Mouse (Mus musculus) left cerebral cortex, adult 11 months (tissue): ENCODE data around the gene Cbr3.
"Not testable (repeated sequence)": the region's sequence is repeated elsewhere in the genome, so short reads cannot be mapped to it uniquely, and the experiment has no call there.

Experiments used
- DNase-seq: peaks from one replicate; pipeline ENCODE4 v3.0.0; 2022; ENCODE audit warnings: low spot score

The Cbr3 gene

GRCm38 (mm10) chr16:93682689-93683507, at the start of gene Cbr3:
Gene Cbr3, plus strand, starts transcription at chr16:93683215.
- peak; percentile 73 for DNase-seq

GRCm38 (mm10) chr16:93644006-93644405, 39.0 kb upstream of the Cbr3 start:
- DNase-seq = no peak

- DNase-seq = no peak
Observed at GRCm38 (mm10) chr16:93648441-93649183, 34.4 kb upstream of the Cbr3 start.

- DNase-seq = no peak
Observed at GRCm38 (mm10) chr16:93667976-93668375, 15.0 kb upstream of the Cbr3 start.

GRCm38 (mm10) chr16:93669521-93669920, 13.5 kb upstream of the Cbr3 start:
- DNase-seq = no peak

- not testable (repeated sequence) for DNase-seq
Observed at GRCm38 (mm10) chr16:93670466-93670865, 12.5 kb upstream of the Cbr3 start.

GRCm38 (mm10) chr16:93671064-93671463, 12.0 kb upstream of the Cbr3 start:
- DNase-seq = no peak

GRCm38 (mm10) chr16:93676376-93676775, 6.6 kb upstream of the Cbr3 start:
- no peak for DNase-seq

- no peak for DNase-seq
Observed at GRCm38 (mm10) chr16:93678206-93678605, 4.8 kb upstream of the Cbr3 start.

- no peak for DNase-seq
Observed at GRCm38 (mm10) chr16:93679165-93679564, 3.9 kb upstream of the Cbr3 start.

GRCm38 (mm10) chr16:93682156-93682688, 793 bp upstream of the Cbr3 start:
- DNase-seq = no peak

GRCm38 (mm10) chr16:93683508-93684236, 657 bp downstream of the Cbr3 start:
- DNase-seq = no peak

GRCm38 (mm10) chr16:93684441-93684840, 1.4 kb downstream of the Cbr3 start:
- DNase-seq = no peak

- not testable (repeated sequence) for DNase-seq
Observed at GRCm38 (mm10) chr16:93685783-93686182, 2.8 kb downstream of the Cbr3 start.

GRCm38 (mm10) chr16:93686421-93686820, 3.4 kb downstream of the Cbr3 start:
- no peak for DNase-seq

GRCm38 (mm10) chr16:93686945-93687344, 3.9 kb downstream of the Cbr3 start:
- no peak for DNase-seq

- no peak for DNase-seq
Observed at GRCm38 (mm10) chr16:93691206-93691841, 8.3 kb downstream of the Cbr3 start.

GRCm38 (mm10) chr16:93692744-93693143, 9.7 kb downstream of the Cbr3 start:
- no peak for DNase-seq

- DNase-seq = no peak
Observed at GRCm38 (mm10) chr16:93707116-93707515, 24.1 kb downstream of the Cbr3 start.

- no peak for DNase-seq
Observed at GRCm38 (mm10) chr16:93709217-93709616, 26.2 kb downstream of the Cbr3 start.

GRCm38 (mm10) chr16:93710924-93711323, 27.9 kb downstream of the Cbr3 start:
- peak; percentile 81 for DNase-seq
